Mouse (Mus musculus): Measurements from ENCODE around the gene Trim26.
"Not testable (repeated sequence)": the region's sequence is repeated elsewhere in the genome, so short reads cannot be mapped to it uniquely, and the experiment has no call there.

Gene Trim26

GRCm38 (mm10) chr17:36836874-36837647 lies at the start of gene Trim26:
Gene Trim26, plus strand, starts transcription at chr17:36837134.
- peak; percentile 99 for DNase-seq (ENCODE audit: low read depth)

- DNase-seq (ENCODE audit: low read depth): no peak
These were observed 48.6 kb upstream of the Trim26 start for GRCm38 (mm10) chr17:36788351-36788750.

GRCm38 (mm10) chr17:36788801-36789200 lies 48.1 kb upstream of the Trim26 start:
- DNase-seq (ENCODE audit: low read depth): peak; percentile 91

- no peak for DNase-seq (ENCODE audit: low read depth)
These were observed 37.4 kb upstream of the Trim26 start for GRCm38 (mm10) chr17:36799493-36799892.

GRCm38 (mm10) chr17:36799921-36800462 lies 36.9 kb upstream of the Trim26 start:
- DNase-seq (ENCODE audit: low read depth): not testable (repeated sequence)

- no peak for DNase-seq (ENCODE audit: low read depth)
These were observed 25.1 kb upstream of the Trim26 start, which contains the start of gene H2-M10.6 for GRCm38 (mm10) chr17:36811871-36812270. Gene H2-M10.6, plus strand, starts transcription at chr17:36812171.

- peak; percentile 49 for DNase-seq (ENCODE audit: low read depth)
These were observed 12.9 kb upstream of the Trim26 start for GRCm38 (mm10) chr17:36824005-36824404.

GRCm38 (mm10) chr17:36825525-36825924 lies 11.4 kb upstream of the Trim26 start:
- DNase-seq (ENCODE audit: low read depth): peak; percentile 14

- peak; percentile 72 for DNase-seq (ENCODE audit: low read depth)
These were observed 10.9 kb upstream of the Trim26 start for GRCm38 (mm10) chr17:36826002-36826401.

GRCm38 (mm10) chr17:36828488-36828887 lies 8.4 kb upstream of the Trim26 start:
- no peak for DNase-seq (ENCODE audit: low read depth)

- no peak for DNase-seq (ENCODE audit: low read depth)
These were observed 6.5 kb upstream of the Trim26 start for GRCm38 (mm10) chr17:36830470-36830869.

GRCm38 (mm10) chr17:36832694-36833093 lies 4.2 kb upstream of the Trim26 start:
- no peak for DNase-seq (ENCODE audit: low read depth)

GRCm38 (mm10) chr17:36835591-36836426 lies 1.1 kb upstream of the Trim26 start:
- DNase-seq (ENCODE audit: low read depth): peak; percentile 90

- no peak for DNase-seq (ENCODE audit: low read depth)
These were observed 514 bp upstream of the Trim26 start for GRCm38 (mm10) chr17:36836427-36836812.

GRCm38 (mm10) chr17:36839001-36839400 lies 2.1 kb downstream of the Trim26 start:
- no peak for DNase-seq (ENCODE audit: low read depth)

GRCm38 (mm10) chr17:36839931-36840330 lies 3.0 kb downstream of the Trim26 start:
- DNase-seq (ENCODE audit: low read depth): no peak

- no peak for DNase-seq (ENCODE audit: low read depth)
These were observed 4.1 kb downstream of the Trim26 start for GRCm38 (mm10) chr17:36840961-36841445.

- no peak for DNase-seq (ENCODE audit: low read depth)
These were observed 6.8 kb downstream of the Trim26 start for GRCm38 (mm10) chr17:36843696-36844095.

GRCm38 (mm10) chr17:36844286-36844719 lies 7.4 kb downstream of the Trim26 start:
- peak; percentile 17 for DNase-seq (ENCODE audit: low read depth)

- DNase-seq (ENCODE audit: low read depth): no peak
These were observed 7.8 kb downstream of the Trim26 start for GRCm38 (mm10) chr17:36844725-36845124.

GRCm38 (mm10) chr17:36848911-36849310 lies 12.0 kb downstream of the Trim26 start:
- no peak for DNase-seq (ENCODE audit: low read depth)

- DNase-seq (ENCODE audit: low read depth): no peak
These were observed 13.1 kb downstream of the Trim26 start for GRCm38 (mm10) chr17:36849992-36850391.
